Mouse (Mus musculus): ENCODE measurements around the gene Nudt15. TPM values are rescaled to one million over a fixed set of nuclear protein-coding genes. Genes with fewer than 3 reads are reported as not detected.

Gene Nudt15
- polyA plus RNA-seq, 1 experiment from 2014 or later: 6.6 TPM

DNA sequence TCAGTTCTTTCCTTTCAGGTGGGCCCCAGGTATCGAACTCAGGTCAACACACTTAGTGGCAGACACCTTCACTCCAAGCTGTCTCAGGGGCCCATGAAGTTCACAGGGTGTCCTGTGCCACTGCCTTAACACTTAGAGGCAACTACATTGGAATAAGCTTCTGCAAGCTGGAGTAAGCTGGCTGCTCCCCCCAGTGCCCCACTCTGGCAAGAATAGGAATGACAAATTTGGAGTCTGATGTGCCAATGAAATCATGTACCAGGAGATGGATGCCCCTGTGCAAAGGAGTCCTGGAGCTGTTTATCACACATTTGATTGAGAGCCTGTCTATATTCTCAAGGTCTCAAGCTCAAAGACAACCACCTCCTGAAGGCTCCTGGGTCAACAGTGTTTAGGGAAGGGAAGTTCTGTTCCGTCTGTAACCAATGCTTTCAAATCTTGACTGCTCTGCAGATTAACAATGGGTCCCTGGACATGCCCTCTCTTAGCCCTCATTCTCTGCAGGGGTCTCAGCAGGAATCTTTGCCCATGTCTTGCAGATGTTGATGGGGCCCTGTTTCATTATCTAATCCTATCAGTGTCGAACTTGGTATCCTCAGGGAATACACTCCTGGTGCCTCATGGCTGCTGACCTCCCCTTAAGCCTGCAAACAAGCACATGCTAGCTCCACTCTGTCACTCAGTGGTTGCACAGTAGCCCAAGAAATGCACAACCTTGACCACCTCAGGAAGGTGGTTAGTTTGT lies 63.5 kb downstream of the Nudt15 start:
- 78% methylated on average over 3 of the region's 3 CpGs for WGBS
- ATAC-seq (ENCODE audit: insufficient number of reproducible peaks, low FRiP score, low TSS enrichment, low read depth): no peak
- no peak for DNase-seq (ENCODE audit: low spot score)
- Histone ChIP-seq H3K9me3 (ENCODE audit: control insufficient read depth, low read length) (no peaks in the 10 kb centered on the region), H3K4me3 (ENCODE audit: low read depth, low read length) (no peak overlapping the region), H3K27ac (replicated peaks; ENCODE audit: low read depth, low read length) (no peak overlapping the region), H3K4me1 (ENCODE audit: control insufficient read depth, insufficient read depth, low read length) (no peaks in the 10 kb centered on the region), H3K36me3 (ENCODE audit: control insufficient read depth, insufficient read depth, low read length) (no peaks in the 10 kb centered on the region), H3K27me3 (ENCODE audit: control insufficient read depth, insufficient read depth, low read length) (no peaks in the 10 kb centered on the region), H3K9ac (ENCODE audit: low read length) (no peak overlapping the region), H3K4me2 (ENCODE audit: low read depth, severe bottlenecking) (no peak overlapping the region)

GRCm38 (mm10) chr14:73483516-73484229 lies 64.4 kb downstream of the Nudt15 start:
- H3K27me3 ChIP-seq (ENCODE audit: control insufficient read depth, insufficient read depth, low read length): no peaks in the 10 kb centered on the region
- H3K9me3 ChIP-seq (ENCODE audit: control insufficient read depth, low read length): no peaks in the 10 kb centered on the region
- ATAC-seq (ENCODE audit: insufficient number of reproducible peaks, low FRiP score, low TSS enrichment, low read depth): no peak
- H3K4me3 ChIP-seq (ENCODE audit: low read depth, low read length): no peak overlapping the region
- 79% methylated on average over 5 of the region's 5 CpGs for WGBS
- H3K36me3 ChIP-seq (ENCODE audit: control insufficient read depth, insufficient read depth, low read length): no peaks in the 10 kb centered on the region
- H3K9ac ChIP-seq (ENCODE audit: low read length): no peak overlapping the region
- no peak overlapping the region for H3K4me2 ChIP-seq (ENCODE audit: low read depth, severe bottlenecking)
- no peak for DNase-seq (ENCODE audit: low spot score)
- no peak overlapping the region for H3K27ac ChIP-seq (replicated peaks; ENCODE audit: low read depth, low read length)
- H3K4me1 ChIP-seq (ENCODE audit: control insufficient read depth, insufficient read depth, low read length): no peaks in the 10 kb centered on the region

DNA sequence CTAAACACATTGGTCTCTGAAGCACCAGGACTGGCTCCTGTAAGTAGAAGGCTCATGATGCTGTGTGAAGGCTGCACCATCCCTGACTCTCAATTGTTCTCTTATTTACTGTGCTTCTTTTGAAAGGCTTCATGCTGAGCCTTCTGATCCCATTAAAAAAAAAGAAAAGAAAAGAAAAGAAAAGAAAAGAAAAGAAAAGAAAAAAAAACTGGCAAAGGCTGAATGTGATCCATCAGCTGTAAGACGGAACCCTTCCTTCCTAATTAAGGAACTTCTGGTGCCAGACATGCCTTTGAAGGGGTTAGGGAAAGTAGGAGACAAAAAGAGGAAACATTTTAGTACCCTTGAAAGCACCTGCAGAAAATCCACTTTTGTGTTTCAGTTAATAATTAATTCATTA lies 68.3 kb downstream of the Nudt15 start:
- Histone ChIP-seq H3K4me3 (ENCODE audit: low read depth, low read length) (no peak overlapping the region), H3K4me1 (ENCODE audit: control insufficient read depth, insufficient read depth, low read length) (no peaks in the 10 kb centered on the region), H3K9me3 (ENCODE audit: control insufficient read depth, low read length) (no peaks in the 10 kb centered on the region), H3K36me3 (ENCODE audit: control insufficient read depth, insufficient read depth, low read length) (no peaks in the 10 kb centered on the region), H3K27me3 (ENCODE audit: control insufficient read depth, insufficient read depth, low read length) (no peaks in the 10 kb centered on the region), H3K4me2 (ENCODE audit: low read depth, severe bottlenecking) (no peak overlapping the region), H3K9ac (ENCODE audit: low read length) (no peak overlapping the region), H3K27ac (replicated peaks; ENCODE audit: low read depth, low read length) (no peak overlapping the region)
- DNase-seq (ENCODE audit: low spot score) (no peak), ATAC-seq (ENCODE audit: insufficient number of reproducible peaks, low FRiP score, low TSS enrichment, low read depth) (no peak)
- WGBS: 61% methylated on average over 1 of the region's 1 CpGs

- H3K4me3 ChIP-seq (ENCODE audit: low read depth, low read length): no peak overlapping the region
- H3K4me2 ChIP-seq (ENCODE audit: low read depth, severe bottlenecking): no peak overlapping the region
- no peak overlapping the region for H3K9ac ChIP-seq (ENCODE audit: low read length)
- DNase-seq (ENCODE audit: low spot score): no peak
- 66% methylated on average over 3 of the region's 3 CpGs for WGBS
- 0 out of 2 replicates have a peak, but pooled peaks cover 5% of the 10 kb centered on the region for H3K4me1 ChIP-seq (ENCODE audit: control insufficient read depth, insufficient read depth, low read length)
- ATAC-seq (ENCODE audit: insufficient number of reproducible peaks, low FRiP score, low TSS enrichment, low read depth): no peak
- H3K36me3 ChIP-seq (ENCODE audit: control insufficient read depth, insufficient read depth, low read length): no peaks in the 10 kb centered on the region
- no peak overlapping the region for H3K27ac ChIP-seq (replicated peaks; ENCODE audit: low read depth, low read length)
- no peaks in the 10 kb centered on the region for H3K9me3 ChIP-seq (ENCODE audit: control insufficient read depth, low read length)
- no peaks in the 10 kb centered on the region for H3K27me3 ChIP-seq (ENCODE audit: control insufficient read depth, insufficient read depth, low read length)
Measured at GRCm38 (mm10) chr14:73478321-73478720, 69.7 kb downstream of the Nudt15 start.

GRCm38 (mm10) chr14:73477077-73477476 lies 71.0 kb downstream of the Nudt15 start:
- Histone ChIP-seq H3K27me3 (ENCODE audit: control insufficient read depth, insufficient read depth, low read length) (no peaks in the 10 kb centered on the region), H3K9me3 (ENCODE audit: control insufficient read depth, low read length) (no peaks in the 10 kb centered on the region), H3K4me1 (ENCODE audit: control insufficient read depth, insufficient read depth, low read length) (0 out of 2 replicates have a peak, but pooled peaks cover 7% of the 10 kb centered on the region), H3K27ac (replicated peaks; ENCODE audit: low read depth, low read length) (no peak overlapping the region), H3K4me2 (ENCODE audit: low read depth, severe bottlenecking) (no peak overlapping the region), H3K4me3 (ENCODE audit: low read depth, low read length) (no peak overlapping the region), H3K9ac (ENCODE audit: low read length) (no peak overlapping the region), H3K36me3 (ENCODE audit: control insufficient read depth, insufficient read depth, low read length) (no peaks in the 10 kb centered on the region)
- no peak for ATAC-seq (ENCODE audit: insufficient number of reproducible peaks, low FRiP score, low TSS enrichment, low read depth)
- 93% methylated on average over 10 of the region's 10 CpGs for WGBS
- no peak for DNase-seq (ENCODE audit: low spot score)

DNA sequence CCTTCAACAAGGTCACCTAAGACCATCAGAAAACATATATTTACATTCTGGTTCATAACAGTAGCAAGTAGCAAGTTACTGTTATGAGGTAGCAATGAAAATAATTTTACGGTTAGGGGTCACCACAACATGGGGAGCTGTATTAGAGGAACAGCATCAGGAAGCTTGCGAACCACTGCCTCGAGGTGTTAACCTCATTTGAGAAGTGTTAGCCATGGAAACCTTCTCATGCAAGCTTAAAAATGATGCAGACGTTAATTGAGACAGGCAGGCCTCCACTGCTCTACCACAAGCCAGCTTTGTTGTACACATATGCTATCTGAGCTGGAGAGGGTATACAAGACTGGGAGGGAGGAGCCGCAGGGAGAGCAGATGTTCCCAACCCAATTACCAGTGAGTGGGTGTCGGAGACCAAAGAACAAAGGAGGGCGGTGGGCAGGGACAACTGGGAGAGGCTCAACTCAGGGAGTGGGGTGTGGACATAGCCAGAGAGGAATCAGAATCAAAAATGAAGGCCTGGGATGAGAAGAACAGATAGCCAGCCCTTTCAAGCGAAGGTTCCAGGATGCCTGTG lies 71.6 kb downstream of the Nudt15 start:
- Histone ChIP-seq H3K4me3 (ENCODE audit: low read depth, low read length) (no peak overlapping the region), H3K4me1 (ENCODE audit: control insufficient read depth, insufficient read depth, low read length) (0 out of 2 replicates have a peak, but pooled peaks cover 7% of the 10 kb centered on the region), H3K36me3 (ENCODE audit: control insufficient read depth, insufficient read depth, low read length) (no peaks in the 10 kb centered on the region), H3K9ac (ENCODE audit: low read length) (no peak overlapping the region), H3K4me2 (ENCODE audit: low read depth, severe bottlenecking) (no peak overlapping the region), H3K27ac (replicated peaks; ENCODE audit: low read depth, low read length) (no peak overlapping the region), H3K27me3 (ENCODE audit: control insufficient read depth, insufficient read depth, low read length) (no peaks in the 10 kb centered on the region), H3K9me3 (ENCODE audit: control insufficient read depth, low read length) (no peaks in the 10 kb centered on the region)
- ATAC-seq (ENCODE audit: insufficient number of reproducible peaks, low FRiP score, low TSS enrichment, low read depth) (no peak), DNase-seq (ENCODE audit: low spot score) (no peak)
- WGBS: 75% methylated on average over 8 of the region's 8 CpGs

- Histone ChIP-seq H3K27me3 (ENCODE audit: control insufficient read depth, insufficient read depth, low read length) (no peaks in the 10 kb centered on the region), H3K4me1 (ENCODE audit: control insufficient read depth, insufficient read depth, low read length) (0 out of 2 replicates have a peak, but pooled peaks cover 7% of the 10 kb centered on the region), H3K9me3 (ENCODE audit: control insufficient read depth, low read length) (no peaks in the 10 kb centered on the region), H3K4me2 (ENCODE audit: low read depth, severe bottlenecking) (no peak overlapping the region), H3K36me3 (ENCODE audit: control insufficient read depth, insufficient read depth, low read length) (no peaks in the 10 kb centered on the region), H3K27ac (replicated peaks; ENCODE audit: low read depth, low read length) (no peak overlapping the region), H3K9ac (ENCODE audit: low read length) (no peak overlapping the region), H3K4me3 (ENCODE audit: low read depth, low read length) (no peak overlapping the region)
- ATAC-seq (ENCODE audit: insufficient number of reproducible peaks, low FRiP score, low TSS enrichment, low read depth) (no peak), DNase-seq (ENCODE audit: low spot score) (no peak)
- 74% methylated on average over 7 of the region's 7 CpGs for whole genome bisulfite sequencing
Measured at GRCm38 (mm10) chr14:73475506-73475905, 72.5 kb downstream of the Nudt15 start.

DNA sequence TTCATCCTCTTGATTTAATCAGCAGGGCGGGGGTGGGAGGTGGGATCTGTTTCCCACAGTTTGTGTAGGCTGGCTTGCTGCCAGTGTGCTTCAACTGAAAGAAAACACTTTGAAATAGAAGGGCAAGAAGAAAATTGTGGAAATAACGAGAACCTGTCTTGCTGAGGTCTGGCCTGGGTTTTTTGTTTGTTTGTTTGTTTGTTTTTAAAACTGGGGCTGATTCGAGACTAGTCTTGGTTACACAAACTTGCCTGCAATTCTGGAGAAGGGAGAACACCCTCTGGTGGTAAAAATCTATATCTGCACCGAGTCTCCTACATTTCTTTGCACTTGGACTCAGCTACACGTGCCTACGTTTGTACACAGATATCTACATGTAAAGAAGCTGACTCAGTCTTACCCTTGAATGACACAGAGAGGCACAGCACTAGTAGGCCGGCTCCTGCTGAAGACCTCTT lies 73.4 kb downstream of the Nudt15 start:
- DNase-seq (ENCODE audit: low spot score) (no peak), ATAC-seq (ENCODE audit: insufficient number of reproducible peaks, low FRiP score, low TSS enrichment, low read depth) (peak; percentile 58; the same call in 1 of the 2 replicates)
- Histone ChIP-seq H3K4me1 (ENCODE audit: control insufficient read depth, insufficient read depth, low read length) (0 out of 2 replicates have a peak, but pooled peaks cover 7% of the 10 kb centered on the region), H3K27ac (replicated peaks; ENCODE audit: low read depth, low read length) (no peak overlapping the region), H3K9me3 (ENCODE audit: control insufficient read depth, low read length) (no peaks in the 10 kb centered on the region), H3K27me3 (ENCODE audit: control insufficient read depth, insufficient read depth, low read length) (no peaks in the 10 kb centered on the region), H3K4me2 (ENCODE audit: low read depth, severe bottlenecking) (no peak overlapping the region), H3K9ac (ENCODE audit: low read length) (no peak overlapping the region), H3K36me3 (ENCODE audit: control insufficient read depth, insufficient read depth, low read length) (no peaks in the 10 kb centered on the region), H3K4me3 (ENCODE audit: low read depth, low read length) (no peak overlapping the region)
- 34% methylated on average over 7 of the region's 7 CpGs for WGBS
